Mouse (Mus musculus): ENCODE measurements around the gene BC048507.

- TF ChIP-seq CTCF (IDR thresholded peaks at IDR 0.05; ENCODE audit: low read depth) (no peak), EP300 (optimal IDR thresholded peaks at IDR 0.05) (no peak)
Measured at GRCm38 (mm10) chr13:67857317-67857716, 5.8 kb upstream of the BC048507 start.

Data from stomach, postnatal 0 days (tissue).